Mouse (Mus musculus) liver, embryonic 14.5 days (tissue): ENCODE data around the gene Myo1c.

Experiments used
- CTCF ChIP-seq: IDR thresholded peaks from 2 replicates; pipeline ENCODE4 v1.5.1; 2016; ENCODE audit warnings: antibody characterized with exemption, low read depth, control low read depth
- EP300 ChIP-seq: IDR thresholded peaks from 2 replicates; pipeline ENCODE4 v1.6.1; 2016; ENCODE audit warnings: antibody characterized with exemption, low read depth

DNA sequence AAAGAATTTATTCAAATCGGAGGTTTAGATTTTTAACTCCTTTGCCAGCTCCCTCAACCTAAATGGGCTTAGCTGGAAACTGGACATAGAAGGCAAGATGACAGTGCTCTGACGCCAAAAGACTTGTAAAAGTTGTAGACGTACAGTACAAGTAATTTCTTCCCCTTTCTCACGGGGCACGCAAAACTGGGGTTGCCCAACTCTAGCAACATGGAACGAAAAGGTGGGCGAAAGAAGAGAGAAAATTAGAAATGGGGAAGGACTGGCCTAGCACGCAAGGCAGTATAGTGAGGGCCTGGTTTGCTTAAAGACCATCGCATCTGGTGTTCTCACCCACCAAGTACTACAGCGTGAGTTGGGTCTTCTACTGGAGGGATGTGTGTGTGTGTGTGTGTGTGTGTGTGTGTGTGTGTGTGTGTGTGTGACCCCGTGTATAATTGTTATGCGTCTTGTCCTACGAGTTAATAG lies 688 bp downstream of the Myo1c start:
- TF ChIP-seq CTCF (no peak), EP300 (no peak)
